Mouse (Mus musculus): Measurements from ENCODE around the gene Gm16503.

DNA sequence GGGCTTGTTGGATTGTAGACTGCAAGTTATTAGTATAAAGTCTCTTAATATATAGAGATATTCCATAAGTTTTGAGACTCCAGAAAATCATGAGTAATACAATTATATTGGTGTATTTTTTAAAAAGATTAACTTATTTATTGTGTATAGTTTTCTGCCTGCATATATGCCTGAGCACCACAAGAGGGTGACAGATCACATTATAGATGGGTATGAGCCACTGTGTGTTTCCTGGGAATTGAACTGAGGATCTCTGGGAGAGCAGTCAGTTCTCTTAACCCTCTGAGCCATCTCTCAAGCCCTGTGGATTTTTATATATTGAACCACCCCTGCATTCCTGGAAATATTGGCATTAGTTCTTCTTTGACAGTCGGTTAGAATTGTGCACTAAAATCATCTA lies 9.7 kb upstream of the Gm16503 start:
- TF ChIP-seq CTCF (IDR thresholded peaks at IDR 0.05; ENCODE audit: borderline replicate concordance, insufficient read depth, low read length), result no peak
- no peak for TF ChIP-seq POLR2A (IDR thresholded peaks at IDR 0.05; ENCODE audit: low read depth, low read length)
